Mouse (Mus musculus) thymus, adult 18-20 months (tissue): ENCODE results near the gene Nbea.

Source experiments
- DNase-seq, 2 experiments: peaks; one replicate each; pipeline ENCODE4 v3.0.0; 2022; ENCODE audit warnings: mixed read lengths in 2 of 2

The Nbea gene

DNA sequence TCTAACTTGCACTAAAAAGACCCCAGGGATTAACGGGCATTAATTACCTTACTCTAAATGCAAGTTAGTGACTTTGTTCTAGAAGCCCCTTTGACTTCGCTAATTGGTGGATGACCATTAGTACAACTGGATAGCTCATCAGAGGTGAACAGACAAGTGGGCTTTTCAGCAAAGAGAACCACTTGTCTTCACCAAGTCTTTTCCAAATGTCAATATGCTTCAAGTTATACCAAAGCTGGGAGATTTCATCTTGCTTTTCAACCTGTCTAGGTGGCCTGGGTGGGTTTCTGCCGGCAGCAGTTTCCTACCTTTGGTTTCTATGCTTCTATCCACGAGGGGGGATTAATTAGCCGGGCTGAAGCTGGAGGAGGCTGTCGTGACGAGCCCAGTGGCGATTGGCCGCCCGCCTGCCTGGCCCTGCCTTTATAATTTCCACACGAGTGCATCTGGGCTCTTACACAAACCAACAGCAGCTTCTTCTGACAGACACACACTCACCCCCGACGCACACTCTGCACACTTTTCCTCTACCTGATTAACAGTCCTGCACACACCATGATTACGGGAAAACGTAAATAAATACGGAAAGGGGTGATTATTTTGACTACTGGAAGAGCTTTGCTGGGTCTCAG lies 401.3 kb downstream of the Nbea start, which contains the start of gene Mab21l1:
Mab21l1 (plus strand) TSS at position 455 of the 632 bp plus-strand sequence.
- no peak for DNase-seq

GRCm38 (mm10) chr3:55781429-55782055 lies 402.0 kb downstream of the Nbea start:
- DNase-seq, result no peak

- DNase-seq, result no peak
Observed at GRCm38 (mm10) chr3:55780120-55781070, 403.1 kb downstream of the Nbea start.

GRCm38 (mm10) chr3:55778764-55779730 lies 404.5 kb downstream of the Nbea start:
- no peak for DNase-seq

- DNase-seq, result no peak
Observed at GRCm38 (mm10) chr3:55777501-55777900, 406.0 kb downstream of the Nbea start.

- DNase-seq, result no peak
Observed at GRCm38 (mm10) chr3:55775753-55776152, 407.7 kb downstream of the Nbea start.

DNA sequence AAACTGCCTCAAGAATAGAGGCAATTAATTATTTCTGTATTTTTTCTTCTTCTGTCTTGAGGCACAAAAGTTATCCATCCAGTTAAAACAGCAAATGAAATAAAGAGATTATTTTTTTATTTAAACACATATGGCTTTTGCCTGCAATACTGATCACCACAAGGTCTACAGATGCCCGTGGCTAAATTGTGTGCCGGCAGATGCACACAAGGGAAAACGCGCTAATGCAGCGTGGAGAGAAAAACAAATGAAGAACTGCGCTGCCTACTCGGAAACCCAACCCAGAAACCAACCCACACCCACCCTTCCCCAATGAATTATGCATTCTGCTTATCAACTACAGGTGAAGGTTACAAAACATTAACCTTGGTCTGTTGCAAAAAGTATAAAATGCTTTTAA lies 408.3 kb downstream of the Nbea start:
- DNase-seq, result no peak

GRCm38 (mm10) chr3:55774203-55774602 lies 409.3 kb downstream of the Nbea start:
- DNase-seq, result no peak

GRCm38 (mm10) chr3:55769308-55769707 lies 414.2 kb downstream of the Nbea start:
- no peak for DNase-seq

DNA sequence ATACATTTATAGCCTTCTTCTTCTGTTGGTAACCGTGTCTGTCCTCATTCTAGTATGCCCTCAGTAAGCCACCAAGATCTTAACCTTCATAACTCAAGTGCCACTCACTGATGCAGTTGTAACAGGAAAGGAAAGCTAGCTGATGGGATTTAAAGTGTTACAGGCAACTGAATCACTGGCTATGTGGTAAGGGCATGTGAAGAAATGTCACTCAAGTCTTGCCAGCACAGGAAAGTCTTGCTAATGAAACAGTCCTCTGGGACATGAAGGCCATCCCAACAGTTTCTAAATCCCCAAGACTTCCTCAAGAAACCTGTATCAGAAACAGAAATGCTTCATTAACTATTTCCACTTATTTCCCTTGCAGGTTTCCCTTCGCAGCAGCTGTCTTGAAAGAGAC lies 414.8 kb downstream of the Nbea start:
- DNase-seq, result no peak

- DNase-seq, result no peak
Observed at GRCm38 (mm10) chr3:55763591-55763990, 419.9 kb downstream of the Nbea start.

GRCm38 (mm10) chr3:55758297-55758696 lies 425.2 kb downstream of the Nbea start:
- DNase-seq, result no peak

- no peak for DNase-seq
Observed at GRCm38 (mm10) chr3:55756602-55757190, 426.8 kb downstream of the Nbea start.

DNA sequence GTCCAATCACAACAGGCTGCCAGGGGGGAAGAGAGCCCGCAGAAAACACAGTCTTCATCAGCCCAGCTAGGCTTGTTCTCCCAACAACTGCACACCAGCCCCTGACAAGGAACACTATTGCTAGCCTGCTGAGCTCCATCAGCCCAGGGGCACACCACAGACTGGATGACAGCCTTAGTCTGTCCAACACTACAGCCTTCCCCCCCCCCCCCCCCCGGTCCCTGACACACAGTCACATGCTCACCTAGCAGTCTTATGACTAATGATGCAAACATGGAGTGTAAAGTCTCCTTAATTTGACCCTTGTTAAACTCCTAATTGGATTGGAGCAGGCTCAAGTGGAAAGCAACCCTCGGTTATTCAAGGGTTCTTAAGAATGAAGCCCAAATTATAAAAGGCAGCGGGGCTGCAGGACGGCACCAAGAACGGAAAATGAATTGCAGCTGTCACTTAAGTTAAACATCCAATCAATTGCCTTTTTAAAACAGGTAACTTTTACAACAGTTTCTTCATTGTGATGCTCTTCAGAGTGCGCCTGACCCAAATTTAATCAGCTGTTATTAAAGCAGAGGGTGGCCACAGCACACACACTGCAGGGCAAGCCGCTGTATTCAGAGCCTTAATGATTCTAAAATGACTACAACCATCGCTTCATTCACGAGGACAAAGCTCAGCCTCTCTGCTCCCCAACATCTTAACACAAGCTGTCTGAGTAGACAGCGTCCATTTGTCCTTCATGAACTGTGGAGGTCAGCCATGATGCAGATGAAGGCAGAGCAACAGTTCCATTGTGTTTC lies 427.5 kb downstream of the Nbea start:
- DNase-seq, result no peak

DNA sequence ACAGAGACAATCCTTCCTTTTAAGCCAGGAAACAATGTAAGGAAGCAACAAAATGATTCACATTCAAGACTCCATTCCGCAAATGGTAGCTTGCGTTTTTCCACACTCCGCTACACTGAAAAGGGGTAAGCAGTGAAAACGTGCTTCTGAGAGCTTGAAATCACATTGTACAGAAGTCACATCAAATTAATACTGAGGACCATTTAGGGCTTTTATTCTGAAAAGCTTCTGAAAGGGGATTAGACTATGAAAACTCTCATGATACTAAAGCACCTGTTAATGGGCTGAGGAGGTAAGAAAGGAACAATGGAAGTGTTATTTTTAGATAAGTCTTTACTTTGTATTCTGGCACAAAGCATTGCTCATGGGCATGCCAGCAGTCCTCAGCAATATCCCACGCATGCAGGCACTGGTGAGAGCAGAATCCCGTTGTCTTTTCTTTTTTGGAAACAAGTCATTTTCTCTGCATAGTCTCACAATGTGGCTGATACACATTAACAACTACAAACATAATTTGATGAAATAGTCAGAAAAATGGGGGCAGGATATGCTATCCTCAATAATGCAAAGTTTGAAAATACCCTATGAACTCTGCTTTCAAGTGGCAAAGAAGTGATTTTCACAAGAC lies 428.4 kb downstream of the Nbea start:
- DNase-seq, result no peak

GRCm38 (mm10) chr3:55753872-55754271 lies 429.6 kb downstream of the Nbea start:
- DNase-seq, result no peak

DNA sequence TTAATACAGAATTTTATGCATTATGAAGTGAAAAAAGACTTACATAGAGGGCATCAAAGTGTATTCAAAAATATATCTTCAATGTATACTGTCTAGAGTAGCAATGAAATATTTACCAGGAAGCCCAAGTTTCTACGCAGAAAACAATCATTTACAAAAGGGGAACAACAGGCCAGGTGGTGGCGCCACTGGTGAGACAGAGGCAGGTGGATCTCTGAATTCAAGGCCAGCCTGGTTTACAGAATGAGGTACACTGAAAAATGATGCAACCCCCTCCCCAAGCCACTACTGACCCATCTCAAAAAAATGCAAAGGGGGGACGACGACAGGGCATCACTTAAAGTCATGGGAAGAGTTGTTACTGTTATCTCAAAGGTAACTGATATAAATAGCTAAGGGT lies 430.9 kb downstream of the Nbea start:
- no peak for DNase-seq

- DNase-seq, result no peak
Observed at GRCm38 (mm10) chr3:55751363-55751762, 432.1 kb downstream of the Nbea start.

GRCm38 (mm10) chr3:55750445-55751065 lies 432.9 kb downstream of the Nbea start:
- no peak for DNase-seq

DNA sequence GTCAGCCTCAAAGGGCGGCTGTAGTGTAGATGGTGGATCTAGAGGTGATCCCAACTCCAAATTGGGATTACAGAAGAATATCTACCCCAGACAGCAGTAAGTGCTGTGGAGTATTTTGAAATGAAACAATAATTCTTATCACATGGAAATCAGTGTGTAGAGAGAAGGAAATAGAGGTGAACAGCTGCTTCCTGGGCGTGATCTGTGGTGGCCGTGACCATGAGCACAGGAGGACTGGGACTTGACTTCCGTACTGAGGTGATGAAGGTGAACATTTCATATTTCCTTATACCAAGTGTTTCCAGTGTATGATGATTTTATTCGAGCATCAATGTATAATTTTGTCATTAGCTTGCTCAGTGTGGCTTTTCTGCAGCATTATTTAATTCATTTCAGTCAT lies 439.6 kb downstream of the Nbea start:
- no peak for DNase-seq
